11 mouse cellular contexts compared by ENCODE assay signal in genomic region chr9:34660566-34660965, GRCm38 (mm10).
A peak's percentile ranks its signal among the peaks of the same experiment; 100 is the strongest.
DNase-seq lines count a peak whose midpoint lies in the region; ATAC-seq and TF ChIP-seq lines count a peak whose summit lies in the region.
"Had no signal": no experiment of that assay in that cellular context is flagged by ENCODE, and none has a peak within 500 bp of the region (broad histone marks: within the 10 kb centered on the region; RNA-seq: fewer than 3 reads in every experiment).

No protein-coding gene starts in this region.

- no peak for ATAC-seq in cerebellum, adult (ENCODE audit: insufficient number of reproducible peaks, low FRiP score, low TSS enrichment)
- no peak for ATAC-seq in hindbrain, postnatal 0 days
- ATAC-seq in hindbrain, embryonic 14.5 days (ENCODE audit: low FRiP score): no peak
- no peak for ATAC-seq in midbrain, postnatal 0 days (ENCODE audit: low FRiP score)
- no peak for ATAC-seq in midbrain, embryonic 13.5 days
- no peak for ATAC-seq in stomach, postnatal 0 days (ENCODE audit: low FRiP score, low TSS enrichment)

- TF ChIP-seq CTCF in hindbrain, postnatal 0 days (IDR thresholded peaks at IDR 0.05; ENCODE audit: low read depth): peak; percentile 53
- peak; percentile 53 for TF ChIP-seq CTCF in midbrain, postnatal 0 days (IDR thresholded peaks at IDR 0.05)
- peak; percentile 63 for TF ChIP-seq CTCF in stomach, postnatal 0 days (IDR thresholded peaks at IDR 0.05; ENCODE audit: low read depth)

- peak; percentile 21 for DNase-seq in cerebellum, adult 9-10 months
- peak; percentile 27 for DNase-seq in hindbrain, postnatal 0 days (ENCODE audit: low spot score)
- DNase-seq in hindbrain, embryonic 14.5 days (ENCODE audit: low spot score): no peak
- DNase-seq in midbrain, postnatal 0 days (ENCODE audit: low spot score): no peak
- peak; percentile 23 for DNase-seq in stomach, postnatal 0 days (ENCODE audit: low spot score)
- DNase-seq in gastrocnemius, postnatal 4 days (ENCODE audit: low spot score in 2 of 2): no peak
- DNase-seq: right cerebral cortex, postnatal 14 days had no signal

- TF ChIP-seq EP300 in stomach, postnatal 0 days (optimal IDR thresholded peaks at IDR 0.05): no peak

- H3K9ac ChIP-seq in hindbrain, postnatal 0 days (replicated peaks; ENCODE audit: low read length): no peak overlapping the region
- no peak overlapping the region for H3K9ac ChIP-seq in hindbrain, embryonic 14.5 days
- no peak overlapping the region for H3K9ac ChIP-seq in midbrain, postnatal 0 days (replicated peaks; ENCODE audit: low read length, poor library complexity, severe bottlenecking)
- no peak overlapping the region for H3K9ac ChIP-seq in midbrain, embryonic 13.5 days (replicated peaks)
- no peak overlapping the region for H3K9ac ChIP-seq in stomach, postnatal 0 days (ENCODE audit: low read length)
- H3K9ac ChIP-seq: hindbrain, embryonic 12.5 days had no signal

- WGBS in hindbrain, postnatal 0 days: 86% methylated on average over 1 of the region's 1 CpGs
- 86% methylated on average over 1 of the region's 1 CpGs for WGBS in hindbrain, embryonic 14.5 days
- 81% methylated on average over 1 of the region's 1 CpGs for WGBS in midbrain, postnatal 0 days
- WGBS in midbrain, embryonic 13.5 days: 82% methylated on average over 1 of the region's 1 CpGs
- WGBS in stomach, postnatal 0 days: 70% methylated on average over 1 of the region's 1 CpGs

- H3K27ac ChIP-seq in hindbrain, postnatal 0 days: no peak overlapping the region
- H3K27ac ChIP-seq in hindbrain, embryonic 14.5 days: no peak overlapping the region
- H3K27ac ChIP-seq in midbrain, postnatal 0 days (ENCODE audit: low read depth, low read length): no peak overlapping the region
- H3K27ac ChIP-seq in midbrain, embryonic 13.5 days: no peak overlapping the region
- no peak overlapping the region for H3K27ac ChIP-seq in stomach, postnatal 0 days (replicated peaks)
- H3K27ac ChIP-seq: forebrain, embryonic 10.5 days; hindbrain, embryonic 12.5 days had no signal

- H3K4me2 ChIP-seq in hindbrain, postnatal 0 days (ENCODE audit: low read depth, low read length): no peak overlapping the region
- no peak overlapping the region for H3K4me2 ChIP-seq in hindbrain, embryonic 14.5 days (replicated peaks)
- H3K4me2 ChIP-seq in midbrain, postnatal 0 days (ENCODE audit: low read depth, low read length, poor library complexity, severe bottlenecking): no peak overlapping the region
- no peak overlapping the region for H3K4me2 ChIP-seq in midbrain, embryonic 13.5 days (replicated peaks)
- H3K4me2 ChIP-seq in stomach, postnatal 0 days (replicated peaks; ENCODE audit: low read depth): no peak overlapping the region
- H3K4me2 ChIP-seq: hindbrain, embryonic 12.5 days had no signal

- no peak overlapping the region for H3K4me3 ChIP-seq in hindbrain, postnatal 0 days (ENCODE audit: low read length)
- H3K4me3 ChIP-seq in hindbrain, embryonic 14.5 days (replicated peaks; ENCODE audit: low read length): no peak overlapping the region
- H3K4me3 ChIP-seq in midbrain, postnatal 0 days (ENCODE audit: low read depth, low read length): no peak overlapping the region
- no peak overlapping the region for H3K4me3 ChIP-seq in midbrain, embryonic 13.5 days (replicated peaks)
- H3K4me3 ChIP-seq in stomach, postnatal 0 days (ENCODE audit: low read depth, low read length): no peak overlapping the region
- H3K4me3 ChIP-seq: forebrain, embryonic 10.5 days; hindbrain, embryonic 12.5 days had no signal

- H3K27me3 ChIP-seq in hindbrain, postnatal 0 days (ENCODE audit: insufficient read depth, low read length): no peaks in the 10 kb centered on the region
- peaks cover 4% of the 10 kb centered on the region; the same call in 1 of the 2 replicates for H3K27me3 ChIP-seq in hindbrain, embryonic 14.5 days (ENCODE audit: control insufficient read depth, insufficient read depth, low read length)
- H3K27me3 ChIP-seq in midbrain, postnatal 0 days (ENCODE audit: insufficient read depth, low read length): no peaks in the 10 kb centered on the region
- H3K27me3 ChIP-seq in midbrain, embryonic 13.5 days: no peaks in the 10 kb centered on the region
- H3K27me3 ChIP-seq in stomach, postnatal 0 days (ENCODE audit: control insufficient read depth, insufficient read depth, low read length): no peaks in the 10 kb centered on the region
- H3K27me3 ChIP-seq: hindbrain, embryonic 12.5 days had no signal

- H3K9me3 ChIP-seq in hindbrain, postnatal 0 days (ENCODE audit: low read length): no peaks in the 10 kb centered on the region
- H3K9me3 ChIP-seq in hindbrain, embryonic 14.5 days (ENCODE audit: control insufficient read depth, low read length): no peaks in the 10 kb centered on the region
- no peaks in the 10 kb centered on the region for H3K9me3 ChIP-seq in midbrain, postnatal 0 days (ENCODE audit: low read length)
- H3K9me3 ChIP-seq in midbrain, embryonic 13.5 days: no peaks in the 10 kb centered on the region
- H3K9me3 ChIP-seq in stomach, postnatal 0 days (ENCODE audit: control insufficient read depth, low read length): no peaks in the 10 kb centered on the region
- H3K9me3 ChIP-seq: forebrain, embryonic 10.5 days; hindbrain, embryonic 12.5 days had no signal

- no peaks in the 10 kb centered on the region for H3K36me3 ChIP-seq in hindbrain, postnatal 0 days (ENCODE audit: insufficient read depth, low read length)
- no peaks in the 10 kb centered on the region for H3K36me3 ChIP-seq in hindbrain, embryonic 14.5 days (replicated peaks; ENCODE audit: control insufficient read depth, insufficient read depth)
- no peaks in the 10 kb centered on the region for H3K36me3 ChIP-seq in midbrain, postnatal 0 days (ENCODE audit: insufficient read depth, low read length)
- no peaks in the 10 kb centered on the region for H3K36me3 ChIP-seq in midbrain, embryonic 13.5 days
- H3K36me3 ChIP-seq in stomach, postnatal 0 days (ENCODE audit: control insufficient read depth, insufficient read depth, low read length): no peaks in the 10 kb centered on the region
- H3K36me3 ChIP-seq: forebrain, embryonic 10.5 days; hindbrain, embryonic 12.5 days had no signal

- H3K4me1 ChIP-seq in hindbrain, postnatal 0 days (ENCODE audit: insufficient read depth, low read length): peaks cover under 1% of the 10 kb centered on the region; the same call in 1 of the 2 replicates
- peaks cover 10% of the 10 kb centered on the region; the same call in 1 of the 2 replicates for H3K4me1 ChIP-seq in hindbrain, embryonic 14.5 days (replicated peaks; ENCODE audit: control insufficient read depth, insufficient read depth, low read length)
- H3K4me1 ChIP-seq in midbrain, postnatal 0 days (ENCODE audit: insufficient read depth, low read length): no peaks in the 10 kb centered on the region; the same call in 1 of the 2 replicates
- peaks cover 21% of the 10 kb centered on the region for H3K4me1 ChIP-seq in midbrain, embryonic 13.5 days (replicated peaks)
- no peaks in the 10 kb centered on the region for H3K4me1 ChIP-seq in stomach, postnatal 0 days (replicated peaks; ENCODE audit: control insufficient read depth, insufficient read depth)

Comparison
In these comparisons a context has a peak if more than half of its experiments do, and no peak if none do; other contexts are left out.
1. DNase-seq: peak in cerebellum, adult 9-10 months (single experiment), hindbrain, postnatal 0 days (single experiment) and stomach, postnatal 0 days (single experiment); none in hindbrain, embryonic 14.5 days (single experiment), midbrain, postnatal 0 days (single experiment) and gastrocnemius, postnatal 4 days (0 of 2).
2. Peak in every context shown above with its lines, with median percentiles within 50 percentile points of each other: CTCF ChIP-seq.